Mouse (Mus musculus) E14TG2a.4 (cell line): ENCODE results near the gene Ankar.
A peak's percentile ranks its signal among the peaks of the same experiment; 100 is the strongest.

Source experiments
- H3K27me3 ChIP-seq: 2 replicates; pipeline ENCODE4 v1.6.1; 2014; ENCODE audit warnings: low read length, control low read depth; ENCODE audit not compliant: insufficient read depth
- H3K36me3 ChIP-seq: 2 replicates; pipeline ENCODE4 v1.6.1; 2014; ENCODE audit warnings: low read length, control low read depth; ENCODE audit not compliant: insufficient read depth
- H3K4me1 ChIP-seq: replicated peaks from 2 replicates; pipeline ENCODE4 v1.6.1; 2014; ENCODE audit warnings: low read depth, low read length, control low read depth
- H3K4me3 ChIP-seq: replicated peaks from 2 replicates; pipeline ENCODE4 v1.5.1; 2014; ENCODE audit warnings: mild to moderate bottlenecking, low read length
- H3K9me3 ChIP-seq: 2 replicates; pipeline ENCODE4 v1.6.1; 2014; ENCODE audit warnings: low read length, control low read depth
- CTCF ChIP-seq: conservative IDR thresholded peaks from 2 replicates; pipeline ENCODE4 v1.5.1; 2014; ENCODE audit warnings: low read length
- NANOG ChIP-seq: IDR thresholded peaks from 2 replicates; pipeline ENCODE4 v1.6.1; 2014; ENCODE audit warnings: borderline replicate concordance, low read length, mixed read lengths
- POU5F1 ChIP-seq: IDR thresholded peaks from 2 replicates; pipeline ENCODE4 v1.6.1; 2014; ENCODE audit warnings: low read length, borderline replicate concordance

Ankar gene

GRCm38 (mm10) chr1:72700479-72700878, at the start of gene Ankar:
Ankar (minus strand) TSS chr1:72700579.
- TF ChIP-seq CTCF (no peak), POU5F1 (no peak)
- H3K9me3 ChIP-seq: no peaks in the 10 kb centered on the region
- H3K36me3 ChIP-seq: no peaks in the 10 kb centered on the region
- no peak within 1 kb of the TSS for H3K4me3 ChIP-seq
- peaks cover 5% of the 10 kb centered on the region for H3K4me1 ChIP-seq
- no peaks in the 10 kb centered on the region for H3K27me3 ChIP-seq

- TF ChIP-seq POU5F1 (no peak), NANOG (no peak), CTCF (no peak)
- peaks cover 2% of the 10 kb centered on the region for H3K4me1 ChIP-seq
- H3K36me3 ChIP-seq: no peaks in the 10 kb centered on the region
- H3K9me3 ChIP-seq: no peaks in the 10 kb centered on the region
- H3K4me3 ChIP-seq: no peak overlapping the region
- peaks cover 9% of the 10 kb centered on the region for H3K27me3 ChIP-seq
These were observed 46.0 kb upstream of the Ankar start for GRCm38 (mm10) chr1:72746382-72746781.

GRCm38 (mm10) chr1:72744816-72745506, 44.6 kb upstream of the Ankar start:
- H3K4me3 ChIP-seq: no peak overlapping the region
- peaks cover 4% of the 10 kb centered on the region; the same call in 1 of the 2 replicates for H3K27me3 ChIP-seq
- no peak for TF ChIP-seq POU5F1
- no peak for TF ChIP-seq CTCF
- TF ChIP-seq NANOG: no peak
- peaks cover 11% of the 10 kb centered on the region for H3K4me1 ChIP-seq
- no peaks in the 10 kb centered on the region for H3K9me3 ChIP-seq
- H3K36me3 ChIP-seq: no peaks in the 10 kb centered on the region

GRCm38 (mm10) chr1:72741406-72741805, 41.0 kb upstream of the Ankar start:
- Histone ChIP-seq H3K4me3 (no peak overlapping the region), H3K4me1 (peaks cover 26% of the 10 kb centered on the region), H3K9me3 (no peaks in the 10 kb centered on the region), H3K36me3 (no peaks in the 10 kb centered on the region), H3K27me3 (peaks cover 23% of the 10 kb centered on the region)
- TF ChIP-seq POU5F1 (no peak), CTCF (no peak), NANOG (no peak)

GRCm38 (mm10) chr1:72739681-72740063, 39.3 kb upstream of the Ankar start:
- no peak for TF ChIP-seq POU5F1
- TF ChIP-seq CTCF: no peak
- no peak for TF ChIP-seq NANOG
- H3K4me1 ChIP-seq: peaks cover 26% of the 10 kb centered on the region
- H3K4me3 ChIP-seq: peak overlapping the region; percentile 64
- no peaks in the 10 kb centered on the region for H3K9me3 ChIP-seq
- H3K36me3 ChIP-seq: no peaks in the 10 kb centered on the region
- peaks cover 21% of the 10 kb centered on the region for H3K27me3 ChIP-seq

GRCm38 (mm10) chr1:72738946-72739680, 38.7 kb upstream of the Ankar start:
- Histone ChIP-seq H3K4me3 (peak overlapping the region; percentile 64), H3K4me1 (peaks cover 26% of the 10 kb centered on the region), H3K27me3 (peaks cover 21% of the 10 kb centered on the region), H3K36me3 (no peaks in the 10 kb centered on the region), H3K9me3 (no peaks in the 10 kb centered on the region)
- TF ChIP-seq CTCF: no peak
- TF ChIP-seq POU5F1: no peak
- no peak for TF ChIP-seq NANOG

- H3K36me3 ChIP-seq: no peaks in the 10 kb centered on the region
- H3K27me3 ChIP-seq: peaks cover 21% of the 10 kb centered on the region
- no peak overlapping the region for H3K4me3 ChIP-seq
- no peaks in the 10 kb centered on the region for H3K9me3 ChIP-seq
- peaks cover 32% of the 10 kb centered on the region for H3K4me1 ChIP-seq
- TF ChIP-seq POU5F1: no peak
- TF ChIP-seq CTCF: no peak
- TF ChIP-seq NANOG: no peak
These were observed 36.2 kb upstream of the Ankar start for GRCm38 (mm10) chr1:72736397-72737125.

- Histone ChIP-seq H3K4me1 (peaks cover 10% of the 10 kb centered on the region; the same call in 1 of the 2 replicates), H3K4me3 (no peak overlapping the region), H3K27me3 (peaks cover 7% of the 10 kb centered on the region), H3K36me3 (no peaks in the 10 kb centered on the region), H3K9me3 (no peaks in the 10 kb centered on the region)
- TF ChIP-seq CTCF: no peak
- no peak for TF ChIP-seq NANOG
- no peak for TF ChIP-seq POU5F1
These were observed 32.9 kb upstream of the Ankar start for GRCm38 (mm10) chr1:72733191-72733691.
